Mouse (Mus musculus): ENCODE results near the gene BC005624.

The BC005624 gene

GRCm38 (mm10) chr2:30981790-30982513 is at the start of gene BC005624, which contains the start of gene Usp20:
BC005624 (minus strand) TSS chr2:30982201.
Usp20 (plus strand) TSS chr2:30982279.
- peak; percentile 100 for DNase-seq (ENCODE audit: extremely low read depth, insufficient read length, low spot score)

- DNase-seq (ENCODE audit: extremely low read depth, insufficient read length, low spot score) = peak; percentile 43
Measured at GRCm38 (mm10) chr2:31026642-31027041, 44.6 kb upstream of the BC005624 start.

- DNase-seq (ENCODE audit: extremely low read depth, insufficient read length, low spot score) = no peak
Measured at GRCm38 (mm10) chr2:31025458-31025857, 43.5 kb upstream of the BC005624 start.

- peak; percentile 43 for DNase-seq (ENCODE audit: extremely low read depth, insufficient read length, low spot score)
Measured at GRCm38 (mm10) chr2:31024618-31025370, 42.8 kb upstream of the BC005624 start.

GRCm38 (mm10) chr2:31023940-31024339 is 41.9 kb upstream of the BC005624 start:
- no peak for DNase-seq (ENCODE audit: extremely low read depth, insufficient read length, low spot score)

GRCm38 (mm10) chr2:31020202-31020601 is 38.2 kb upstream of the BC005624 start:
- no peak for DNase-seq (ENCODE audit: extremely low read depth, insufficient read length, low spot score)

- DNase-seq (ENCODE audit: extremely low read depth, insufficient read length, low spot score) = no peak
Measured at GRCm38 (mm10) chr2:31019011-31019410, 37.0 kb upstream of the BC005624 start.

GRCm38 (mm10) chr2:31018519-31018918 is 36.5 kb upstream of the BC005624 start:
- no peak for DNase-seq (ENCODE audit: extremely low read depth, insufficient read length, low spot score)

GRCm38 (mm10) chr2:31017625-31018317 is 35.8 kb upstream of the BC005624 start:
- DNase-seq (ENCODE audit: extremely low read depth, insufficient read length, low spot score) = no peak

- peak; percentile 78 for DNase-seq (ENCODE audit: extremely low read depth, insufficient read length, low spot score)
Measured at GRCm38 (mm10) chr2:31013371-31014120, 31.5 kb upstream of the BC005624 start.

GRCm38 (mm10) chr2:31007208-31007607 is 25.2 kb upstream of the BC005624 start:
- no peak for DNase-seq (ENCODE audit: extremely low read depth, insufficient read length, low spot score)

- DNase-seq (ENCODE audit: extremely low read depth, insufficient read length, low spot score) = no peak
Measured at GRCm38 (mm10) chr2:31006434-31006833, 24.4 kb upstream of the BC005624 start.

- DNase-seq (ENCODE audit: extremely low read depth, insufficient read length, low spot score) = no peak
Measured at GRCm38 (mm10) chr2:31005453-31005852, 23.5 kb upstream of the BC005624 start.

GRCm38 (mm10) chr2:31002857-31003256 is 20.9 kb upstream of the BC005624 start:
- no peak for DNase-seq (ENCODE audit: extremely low read depth, insufficient read length, low spot score)

GRCm38 (mm10) chr2:30998443-30999260 is 16.7 kb upstream of the BC005624 start:
- DNase-seq (ENCODE audit: extremely low read depth, insufficient read length, low spot score) = no peak

GRCm38 (mm10) chr2:30995432-30995996 is 13.5 kb upstream of the BC005624 start:
- peak; percentile 70 for DNase-seq (ENCODE audit: extremely low read depth, insufficient read length, low spot score)

- DNase-seq (ENCODE audit: extremely low read depth, insufficient read length, low spot score) = no peak
Measured at GRCm38 (mm10) chr2:30994853-30995252, 12.9 kb upstream of the BC005624 start.

- no peak for DNase-seq (ENCODE audit: extremely low read depth, insufficient read length, low spot score)
Measured at GRCm38 (mm10) chr2:30990221-30990620, 8.2 kb upstream of the BC005624 start.

All from 3134 (cell line).